Mouse (Mus musculus) CH12.LX (cell line): Measurements from ENCODE around the gene Lyz1. TPM values are rescaled to one million over a fixed set of nuclear protein-coding genes. Genes with fewer than 3 reads are reported as not detected.

Experiments used
- DNase-seq: peaks from one replicate; pipeline ENCODE4 v3.0.0-alpha.2; 2013; ENCODE audit errors: extremely low read depth
- H3K27ac ChIP-seq: 2 replicates; pipeline ENCODE4 v1.5.1; 2012; ENCODE audit warnings: low read depth, mild to moderate bottlenecking, control low read depth, moderate library complexity; ENCODE audit not compliant: insufficient read depth
- H3K27me3 ChIP-seq: replicated peaks from 2 replicates; pipeline ENCODE3; 2012; ENCODE audit warnings: inconsistent platforms
- H3K36me3 ChIP-seq, 2 experiments: replicated peaks in 1 of 2; 2 replicates each; pipeline versions ENCODE3 to v1.6.1; 2012; ENCODE audit warnings: inconsistent platforms in 1 of 2, low read length in 1 of 2, mild to moderate bottlenecking in 1 of 2, mixed read lengths in 1 of 2, moderate library complexity in 1 of 2; ENCODE audit not compliant: control insufficient read depth in 1 of 2, insufficient read depth in 1 of 2
- H3K4me1 ChIP-seq, 2 experiments: 2 replicates each; pipeline ENCODE4 v1.6.1; 2012; ENCODE audit warnings: inconsistent platforms in 1 of 2, moderate library complexity in 1 of 2; ENCODE audit not compliant: insufficient read depth in 2 of 2, control insufficient read depth in 1 of 2
- H3K4me2 ChIP-seq: 2 replicates; pipeline ENCODE4 v1.6.1; 2012; ENCODE audit warnings: low read depth, mild to moderate bottlenecking, control low read depth; ENCODE audit not compliant: poor library complexity, insufficient read depth, severe bottlenecking
- H3K4me3 ChIP-seq, 3 experiments: fragments of 150-350 bp in 1 of 3; sonication (generic) in 1 of 3; replicated peaks in 1 of 3; 2 replicates each; pipeline versions ENCODE3 to v1.5.1; 2011 to 2012; ENCODE audit warnings: low read depth in 2 of 3, low read length in 2 of 3, mild to moderate bottlenecking in 2 of 3, moderate library complexity in 2 of 3, control low read depth in 1 of 3, improper control_type of control experiment in 1 of 3, inconsistent platforms in 1 of 3, mixed read lengths in 1 of 3; ENCODE audit not compliant: poor library complexity in 1 of 3
- H3K79me2 ChIP-seq: replicated peaks from 2 replicates; pipeline ENCODE4 v1.6.1; 2012; ENCODE audit warnings: mild to moderate bottlenecking, moderate library complexity; ENCODE audit not compliant: control insufficient read depth, poor library complexity, insufficient read depth, severe bottlenecking; ENCODE audit errors: extremely low read depth
- H3K9ac ChIP-seq: 2 replicates; pipeline ENCODE4 v1.6.1; 2012; ENCODE audit warnings: low read depth, mild to moderate bottlenecking, control low read depth, moderate library complexity; ENCODE audit not compliant: insufficient read depth
- H3K9me3 ChIP-seq: replicated peaks from 2 replicates; pipeline ENCODE3; 2012; ENCODE audit warnings: low read length, inconsistent platforms, mixed read lengths
- BHLHE40 ChIP-seq: IDR thresholded peaks from 2 replicates; pipeline ENCODE4 v1.6.1; 2011; ENCODE audit warnings: mild to moderate bottlenecking, low read depth, low read length, improper control_type of control experiment
- CHD1 ChIP-seq: IDR thresholded peaks from 2 replicates; pipeline ENCODE4 v1.6.1; 2012; ENCODE audit warnings: low read depth, low read length, improper control_type of control experiment, inconsistent platforms
- ELF1 ChIP-seq: IDR thresholded peaks from 2 replicates; pipeline ENCODE4 v1.6.1; 2014; ENCODE audit warnings: low read depth, mild to moderate bottlenecking, inconsistent platforms, low read length, improper control_type of control experiment
- EP300 ChIP-seq: IDR thresholded peaks from 2 replicates; pipeline ENCODE4 v1.6.1; 2011; ENCODE audit warnings: low read length, improper control_type of control experiment
- ETS1 ChIP-seq: conservative IDR thresholded peaks from 2 replicates; pipeline ENCODE4 v1.6.1; 2012; ENCODE audit warnings: low read depth, mild to moderate bottlenecking, inconsistent platforms, low read length, improper control_type of control experiment, moderate library complexity
- GABPA ChIP-seq: IDR thresholded peaks from 2 replicates; pipeline ENCODE4 v1.6.1; 2012; ENCODE audit warnings: low read depth, low read length, improper control_type of control experiment, inconsistent platforms; ENCODE audit not compliant: insufficient replicate concordance
- JUND ChIP-seq: conservative IDR thresholded peaks from 2 replicates; pipeline ENCODE4 v1.6.1; 2011; ENCODE audit warnings: low read depth, low read length, improper control_type of control experiment
- MAZ ChIP-seq: IDR thresholded peaks from 2 replicates; pipeline ENCODE4 v1.6.1; 2012; ENCODE audit warnings: low read depth, mild to moderate bottlenecking, inconsistent platforms, low read length, improper control_type of control experiment, moderate library complexity
- MEF2A ChIP-seq: IDR thresholded peaks from 2 replicates; pipeline ENCODE4 v1.6.1; 2014; ENCODE audit warnings: low read depth, mild to moderate bottlenecking, inconsistent platforms, low read length, improper control_type of control experiment, borderline replicate concordance
- MXI1 ChIP-seq: IDR thresholded peaks from 2 replicates; pipeline ENCODE4 v1.6.1; 2011; ENCODE audit warnings: mild to moderate bottlenecking, low read depth, low read length, improper control_type of control experiment
- NELFE ChIP-seq: IDR thresholded peaks from 2 replicates; pipeline ENCODE4 v1.6.1; 2011; ENCODE audit warnings: low read depth, low read length, improper control_type of control experiment
- PAX5 ChIP-seq: IDR thresholded peaks from 2 replicates; pipeline ENCODE4 v1.6.1; 2012; ENCODE audit warnings: low read length, inconsistent platforms, mixed read lengths
- RAD21 ChIP-seq: IDR thresholded peaks from 2 replicates; pipeline ENCODE4 v1.6.1; 2011; ENCODE audit warnings: low read depth, mild to moderate bottlenecking, low read length, improper control_type of control experiment, moderate library complexity
- RCOR1 ChIP-seq: conservative IDR thresholded peaks from 2 replicates; pipeline ENCODE4 v1.6.1; 2012; ENCODE audit warnings: low read depth, mild to moderate bottlenecking, inconsistent platforms, low read length, improper control_type of control experiment
- SIN3A ChIP-seq: IDR thresholded peaks from 2 replicates; pipeline ENCODE4 v1.6.1; 2012; ENCODE audit warnings: low read length, improper control_type of control experiment, inconsistent platforms
- TBP ChIP-seq: conservative IDR thresholded peaks from 2 replicates; pipeline ENCODE4 v1.6.1; 2011; ENCODE audit warnings: low read depth, low read length, improper control_type of control experiment
- ZC3H11A ChIP-seq: IDR thresholded peaks from 2 replicates; pipeline ENCODE4 v1.6.1; 2012; ENCODE audit warnings: low read depth, mild to moderate bottlenecking, inconsistent platforms, low read length, improper control_type of control experiment
- dilution Hi-C: fragments of 300-500 bp; cut with MboI; formaldehyde crosslinking; loops from 2 replicates; pipeline ENCODE4 v1.14.3; 2020; ENCODE audit warnings: low sequenced_read_pairs; ENCODE audit not compliant: extremely low pct_unique_long_range_greater_than_20kb, extremely low pct_ligation_motif_present
- in situ Hi-C: fragments of 300-500 bp; cut with MboI; formaldehyde crosslinking; loops from 3 replicates; pipeline ENCODE4 v1.14.3; 2019; ENCODE audit warnings: low sequenced_read_pairs, low pct_ligation_motif_present, low pct_unique_long_range_greater_than_20kb, mixed read lengths
- polyA plus RNA-seq: library from polyadenylated mRNA; unstranded; fragments of >175 nt; gene quantifications from 2 replicates; pipeline ENCODE4 v1.2.1, GENCODE M21; 2012; ENCODE audit warnings: low read depth; ENCODE audit not compliant: insufficient read length
- total RNA-seq, 2 experiments: library from RNA; depleted of rRNA; stranded (reverse); fragments of 300-350 nt in 1 of 2; fragments of >200 nt in 1 of 2; gene quantifications; 2 replicates each; pipeline ENCODE4 v1.2.3; 2012 to 2014

Lyz1 gene
- total RNA-seq (2012; rRNA removed) = not detected in 2 replicates
- not detected in 2 replicates for total RNA-seq (2014; rRNA removed)
- polyA plus RNA-seq = not detected in 2 replicates

DNA sequence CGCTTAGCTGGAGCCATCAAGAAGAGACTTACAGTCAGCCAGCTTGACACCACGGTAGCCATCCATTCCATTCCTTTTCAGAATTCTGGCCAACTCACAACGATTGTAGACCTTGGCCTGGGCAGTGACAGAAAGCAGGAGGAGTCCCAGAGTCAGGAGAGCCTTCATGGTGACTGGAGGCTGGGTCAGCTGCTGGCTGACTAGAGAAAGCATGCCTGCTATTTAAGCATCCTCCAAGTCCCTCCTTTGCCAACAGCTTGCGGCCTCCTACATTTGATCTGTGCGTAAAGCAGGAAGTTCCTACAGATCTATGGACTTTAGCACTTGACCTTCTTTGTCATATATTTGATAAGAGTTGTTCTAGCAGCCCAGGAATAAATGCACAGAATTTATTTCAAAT, at the start of gene Lyz1:
TSS of gene Lyz1 (minus strand) at position 198 of the 400 bp plus-strand sequence.
- no peak for DNase-seq
- H3K4me3 ChIP-seq = no peak within 1 kb of the TSS
- no peak for TF ChIP-seq BHLHE40
- TF ChIP-seq ZC3H11A = no peak
- TF ChIP-seq EP300 = no peak
- no peak for TF ChIP-seq MEF2A
- no peak for TF ChIP-seq RAD21
- TF ChIP-seq SIN3A = no peak
- TF ChIP-seq NELFE = no peak
- no peak for TF ChIP-seq ETS1
- TF ChIP-seq ELF1 = no peak
- no peak for TF ChIP-seq PAX5
- TF ChIP-seq JUND = no peak
- no peak for TF ChIP-seq MAZ
- no peak for TF ChIP-seq RCOR1
- TF ChIP-seq MXI1 = no peak
- no peak for TF ChIP-seq TBP
- no peak for TF ChIP-seq GABPA
- no peak for TF ChIP-seq CHD1
- dilution Hi-C loops = no loop called here
- no peak within 1 kb of the TSS for H3K9ac ChIP-seq
- no peaks in the 10 kb centered on the region for H3K9me3 ChIP-seq
- H3K4me1 ChIP-seq = peaks cover 0 to 11% of the 10 kb centered on the region in 2 experiments; a peak in 1 of 4 replicates
- no peak within 1 kb of the TSS for H3K27ac ChIP-seq
- H3K36me3 ChIP-seq = no peaks in the 10 kb centered on the region
- H3K4me2 ChIP-seq = no peak within 1 kb of the TSS
- no peaks in the 10 kb centered on the region for H3K79me2 ChIP-seq
- in situ Hi-C loops = no loop called here
- H3K27me3 ChIP-seq = no peaks in the 10 kb centered on the region

DNA sequence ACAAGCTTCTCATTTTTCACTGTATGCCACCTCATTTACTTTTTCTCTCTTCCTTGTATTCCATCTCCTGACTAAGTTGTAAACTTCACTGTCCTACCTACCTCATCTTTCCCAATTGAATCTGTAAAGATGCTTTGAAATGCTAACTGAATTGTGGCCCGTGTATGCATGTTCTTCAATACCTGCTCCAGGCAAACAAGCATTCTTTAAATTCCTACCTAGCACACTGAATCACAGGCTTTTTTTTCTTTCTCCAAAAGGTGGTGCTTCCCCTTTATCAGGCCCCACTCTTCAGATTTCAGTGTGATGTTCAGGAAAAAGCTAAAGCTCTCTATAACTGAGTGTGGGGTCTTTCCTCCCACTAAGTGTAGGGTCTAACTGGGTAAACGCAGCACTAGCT, 49.7 kb upstream of the Lyz1 start:
- peaks cover 0 to 3% of the 10 kb centered on the region in 2 experiments; a peak in 1 of 4 replicates for H3K4me1 ChIP-seq
- in situ Hi-C loops = no loop called here
- no peak overlapping the region for H3K9ac ChIP-seq
- no peak overlapping the region for H3K4me2 ChIP-seq
- no peak for TF ChIP-seq NELFE
- TF ChIP-seq, all 38 proteins: peak for 0
- Histone ChIP-seq H3K79me2 (no peaks in the 10 kb centered on the region; the same call in 1 of the 2 replicates), H3K4me3 (no peak overlapping the region), H3K9me3 (no peaks in the 10 kb centered on the region), H3K27ac (no peak overlapping the region), H3K36me3 (peaks cover 3 to 49% of the 10 kb centered on the region in 2 experiments), H3K27me3 (no peaks in the 10 kb centered on the region)
- no peak for DNase-seq
- dilution Hi-C loops = no loop called here
